Mouse (Mus musculus): Measurements from ENCODE around the gene Aurkb. TPM values are rescaled to one million over a fixed set of nuclear protein-coding genes. Genes with fewer than 3 reads are reported as not detected.

The Aurkb gene
- total and polyA plus RNA-seq, 3 experiments: 120 to 170 (median 159) TPM

DNA sequence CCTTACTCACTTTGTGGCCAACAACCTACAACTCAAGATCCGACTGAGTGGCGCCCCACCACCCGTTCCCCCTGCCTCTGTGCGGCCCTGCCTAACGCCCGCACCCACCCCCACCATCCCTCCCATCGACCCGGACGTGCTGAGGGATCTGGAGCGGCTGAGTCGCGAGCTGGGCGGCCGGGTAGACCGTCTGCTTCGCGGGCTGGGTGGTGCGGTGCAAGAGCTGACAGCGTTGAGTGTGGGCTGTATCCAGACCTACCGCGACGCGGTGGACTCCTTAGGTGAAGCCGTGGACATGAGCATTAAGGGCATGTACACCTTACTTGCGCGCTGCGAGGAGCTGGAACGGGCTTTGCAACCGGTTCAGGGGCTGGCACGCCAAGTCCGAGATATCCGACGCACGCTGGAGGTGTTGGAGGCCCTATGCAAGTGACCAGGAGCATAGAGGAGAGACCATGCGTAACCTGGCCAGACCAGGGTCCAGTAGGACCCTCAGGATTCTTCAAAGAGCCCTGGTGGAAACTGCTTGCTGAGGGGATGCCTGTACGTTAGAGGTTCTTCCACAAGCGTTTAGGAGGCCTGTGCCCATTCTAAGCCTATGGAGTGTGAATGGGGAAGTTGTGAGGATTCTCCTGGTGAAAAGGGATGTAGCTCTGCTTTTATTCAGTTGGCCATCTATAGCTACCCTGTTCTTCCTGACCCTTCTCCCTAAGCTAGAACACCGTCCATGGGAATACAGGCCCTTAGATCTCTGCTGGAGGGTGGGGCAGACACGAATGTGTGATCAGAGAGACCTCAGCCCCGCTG lies 15.2 kb downstream of the Aurkb start:
- peaks cover 0 to 6% of the 10 kb centered on the region in 2 experiments; a peak in 2 of 4 replicates for H3K36me3 ChIP-seq (ENCODE audit: control insufficient read depth in 1 of 2, insufficient read depth in 2 of 2, low read length in 2 of 2)
- DNase-seq (ENCODE audit: low read depth, low spot score): peak; percentile 86
- peak overlapping the region; percentile 80 for H3K9ac ChIP-seq (ENCODE audit: control insufficient read depth, low read depth, low read length, poor library complexity, severe bottlenecking)
- no peaks in the 10 kb centered on the region for H3K27me3 ChIP-seq (ENCODE audit: control insufficient read depth in 1 of 2, insufficient read depth in 2 of 2, low read length in 2 of 2)
- TF ChIP-seq ZNF384 (IDR thresholded peaks at IDR 0.05; ENCODE audit: low read depth, low read length) (no peak), USF1 (IDR thresholded peaks at IDR 0.05; ENCODE audit: low read depth, low read length) (no peak), MYC (IDR thresholded peaks at IDR 0.05; ENCODE audit: low read depth, low read length) (0 out of 2 replicates have a peak, but pooled peaks have one; percentile 42), RCOR1 (IDR thresholded peaks at IDR 0.05; ENCODE audit: low read depth, low read length) (no peak), EP300 (IDR thresholded peaks at IDR 0.05; ENCODE audit: low read depth in 1 of 2, low read length in 2 of 2) (no peak), ELF1 (IDR thresholded peaks at IDR 0.05; ENCODE audit: low read depth, low read length) (no peak), ZMIZ1 (IDR thresholded peaks at IDR 0.05; ENCODE audit: low read depth, low read length) (no peak), UBTF (IDR thresholded peaks at IDR 0.05; ENCODE audit: borderline replicate concordance, insufficient read depth, low read depth, low read length) (no peak), MAX (IDR thresholded peaks at IDR 0.05; ENCODE audit: low read length) (0 out of 2 replicates have a peak, but pooled peaks have one; percentile 12), CHD1 (IDR thresholded peaks at IDR 0.05; ENCODE audit: low read depth, low read length) (no peak), MYB (IDR thresholded peaks at IDR 0.05; ENCODE audit: low read depth, low read length) (no peak), MAFK (IDR thresholded peaks at IDR 0.05; ENCODE audit: borderline replicate concordance, low read depth, low read length) (no peak), SMC3 (IDR thresholded peaks at IDR 0.05; ENCODE audit: low read depth, low read length) (no peak), MAZ (IDR thresholded peaks at IDR 0.05; ENCODE audit: low read depth, low read length) (peak; percentile 8; the same call in 1 of the 2 replicates), TCF12 (IDR thresholded peaks at IDR 0.05; ENCODE audit: low read depth, low read length) (0 out of 2 replicates have a peak, but pooled peaks have one; percentile 1), KAT2A (conservative IDR thresholded peaks at IDR 0.05; ENCODE audit: low read depth, low read length) (no peak), GATA1 (IDR thresholded peaks at IDR 0.05; ENCODE audit: low read depth, low read length) (no peak), TBP (IDR thresholded peaks at IDR 0.05; ENCODE audit: low read depth, low read length) (peak; percentile 57; the same call in 1 of the 2 replicates), SIN3A (IDR thresholded peaks at IDR 0.05; ENCODE audit: low read length) (0 out of 2 replicates have a peak, but pooled peaks have one; percentile 10)
- H3K27ac ChIP-seq (ENCODE audit: control insufficient read depth, low read depth, low read length): peak overlapping the region; percentile 13; the same call in 1 of the 2 replicates
- H3K79me2 ChIP-seq (ENCODE audit: control insufficient read depth, insufficient read depth, low read length, poor library complexity): peaks cover 10% of the 10 kb centered on the region; the same call in 1 of the 2 replicates
- peak overlapping the region; percentile 84 to 87 for H3K4me3 ChIP-seq (ENCODE audit: control insufficient read depth in 1 of 2, insufficient read depth in 1 of 2, low read depth in 2 of 2, low read length in 2 of 2)
- peaks cover 0 to 13% of the 10 kb centered on the region in 2 experiments; a peak in 2 of 4 replicates for H3K4me1 ChIP-seq (ENCODE audit: control insufficient read depth in 1 of 2, insufficient read depth in 2 of 2, low read length in 2 of 2)
- no peaks in the 10 kb centered on the region for H3K9me3 ChIP-seq (replicated peaks; ENCODE audit: insufficient read depth, low read length)

Data from MEL (cell line).